Mouse (Mus musculus) megakaryocyte-erythroid progenitor cell, adult 5-6 weeks (primary cell): Measurements from ENCODE around the gene Atg9b. TPM values are rescaled to one million over a fixed set of nuclear protein-coding genes. Genes with fewer than 3 reads are reported as not detected.

Source experiments
- total RNA-seq, 2 experiments: library from RNA; stranded (forward) in 1 of 2; stranded (reverse) in 1 of 2; fragments of 200-1000, 215-1000 nt in 1 of 2; fragments of >200 nt in 1 of 2; fragmentation: Nextera tagmentation in 1 of 2; gene quantifications; 2 replicates each; pipeline ENCODE4 v1.2.3; 2014 to 2017

Gene Atg9b
- total RNA-seq, 2 experiments from 2014 or later: 5.2 to 7.3 TPM

Other genes starting within 250 kb of the Atg9b start
- 24.4 and 29.2 TPM in 2 replicates for gene Nupl2, start 227.2 kb downstream of the Atg9b start, total RNA-seq (2014; fragmentation: Nextera tagmentation)
- gene Nupl2, start 227.2 kb downstream of the Atg9b start, total RNA-seq (2017): 7.5 and 17.9 TPM in 2 replicates
- gene Kcnh2, start 40.5 kb downstream of the Atg9b start, total RNA-seq (2014; fragmentation: Nextera tagmentation): 1.2 TPM in 1 of 2 replicates, not detected in the other
- not detected in 2 replicates for gene Kcnh2, start 40.5 kb downstream of the Atg9b start, total RNA-seq (2017)
- not detected in 2 replicates for gene Nos3, start 27.3 kb downstream of the Atg9b start, total RNA-seq (2014; fragmentation: Nextera tagmentation)
- 0.23 TPM in 1 of 2 replicates, not detected in the other for gene Nos3, start 27.3 kb downstream of the Atg9b start, total RNA-seq (2017)
- 59.4 and 83.4 TPM in 2 replicates for gene Abcb8, start 1.5 kb upstream of the Atg9b start, total RNA-seq (2014; fragmentation: Nextera tagmentation)
- gene Abcb8, start 1.5 kb upstream of the Atg9b start, total RNA-seq (2017): 8.3 and 24.8 TPM in 2 replicates
- 1.4 TPM in 1 of 2 replicates, not detected in the other for gene Asic3, start 21.2 kb upstream of the Atg9b start, total RNA-seq (2014; fragmentation: Nextera tagmentation)
- gene Asic3, start 21.2 kb upstream of the Atg9b start, total RNA-seq (2017): not detected in 2 replicates
- gene Cdk5, start 31.4 kb upstream of the Atg9b start, total RNA-seq (2014; fragmentation: Nextera tagmentation): 25.5 and 31.7 TPM in 2 replicates
- gene Cdk5, start 31.4 kb upstream of the Atg9b start, total RNA-seq (2017): 15.0 and 26.5 TPM in 2 replicates
- 22.8 and 24.7 TPM in 2 replicates for gene Slc4a2, start 31.7 kb upstream of the Atg9b start, total RNA-seq (2014; fragmentation: Nextera tagmentation)
- gene Slc4a2, start 31.7 kb upstream of the Atg9b start, total RNA-seq (2017): 15.5 and 16.4 TPM in 2 replicates
- 101 and 135 TPM in 2 replicates for gene Fastk, start 53.1 kb upstream of the Atg9b start, total RNA-seq (2014; fragmentation: Nextera tagmentation)
- 14.1 and 30.4 TPM in 2 replicates for gene Fastk, start 53.1 kb upstream of the Atg9b start, total RNA-seq (2017)
- gene Tmub1, start 55.7 kb upstream of the Atg9b start, total RNA-seq (2014; fragmentation: Nextera tagmentation): 10.5 and 11.4 TPM in 2 replicates
- 5.6 and 6.2 TPM in 2 replicates for gene Tmub1, start 55.7 kb upstream of the Atg9b start, total RNA-seq (2017)
- 36.5 and 53.3 TPM in 2 replicates for gene Agap3, start 60.0 kb upstream of the Atg9b start, total RNA-seq (2014; fragmentation: Nextera tagmentation)
- gene Agap3, start 60.0 kb upstream of the Atg9b start, total RNA-seq (2017): 21.7 and 33.3 TPM in 2 replicates
- gene Gbx1, start 135.1 kb upstream of the Atg9b start, total RNA-seq (2014; fragmentation: Nextera tagmentation): not detected in 2 replicates
- gene Gbx1, start 135.1 kb upstream of the Atg9b start, total RNA-seq (2017): not detected in 2 replicates
- gene Asb10, start 148.8 kb upstream of the Atg9b start, total RNA-seq (2014; fragmentation: Nextera tagmentation): not detected in 2 replicates
- gene Asb10, start 148.8 kb upstream of the Atg9b start, total RNA-seq (2017): not detected in 2 replicates
- not detected in 2 replicates for gene 4931409K22Rik, start 164.7 kb upstream of the Atg9b start, total RNA-seq (2014; fragmentation: Nextera tagmentation)
- gene 4931409K22Rik, start 164.7 kb upstream of the Atg9b start, total RNA-seq (2017): not detected in 2 replicates
- 70.2 and 80.7 TPM in 2 replicates for gene Abcf2, start 185.3 kb upstream of the Atg9b start, total RNA-seq (2014; fragmentation: Nextera tagmentation)
- gene Abcf2, start 185.3 kb upstream of the Atg9b start, total RNA-seq (2017): 122 and 164 TPM in 2 replicates
- gene Chpf2, start 194.6 kb upstream of the Atg9b start, total RNA-seq (2014; fragmentation: Nextera tagmentation): 12.0 and 14.7 TPM in 2 replicates
- 14.5 and 22.5 TPM in 2 replicates for gene Chpf2, start 194.6 kb upstream of the Atg9b start, total RNA-seq (2017)
- not detected in 2 replicates for gene Smarcd3, start 232.3 kb upstream of the Atg9b start, total RNA-seq (2014; fragmentation: Nextera tagmentation)
- gene Smarcd3, start 232.3 kb upstream of the Atg9b start, total RNA-seq (2017): not detected in 2 replicates